Mouse (Mus musculus) liver, adult 2 months (tissue): ENCODE results near the gene Tmem52. TPM values are rescaled to one million over a fixed set of nuclear protein-coding genes. Genes with fewer than 3 reads are reported as not detected.

Experiments used
- DNase-seq: peaks from one replicate; pipeline ENCODE4 v3.0.0-alpha.2; 2011; ENCODE audit warnings: low read depth, low spot score; ENCODE audit errors: extremely low read depth
- H3K27ac ChIP-seq: fragments of 200-500 bp; replicated peaks from 2 replicates; pipeline ENCODE4 v1.5.1; 2012; ENCODE audit warnings: low read depth, mild to moderate bottlenecking, control low read depth, inconsistent platforms, low read length; ENCODE audit not compliant: insufficient read depth
- H3K27me3 ChIP-seq: fragments of 200-500 bp; 2 replicates; pipeline ENCODE4 v1.6.1; 2012; ENCODE audit warnings: mild to moderate bottlenecking, moderate library complexity, low read length, inconsistent platforms; ENCODE audit not compliant: control insufficient read depth, insufficient read depth
- H3K36me3 ChIP-seq: fragments of 200-500 bp; 2 replicates; pipeline ENCODE4 v1.6.1; 2012; ENCODE audit warnings: low read length, inconsistent platforms; ENCODE audit not compliant: control insufficient read depth, insufficient read depth
- H3K4me1 ChIP-seq: fragments of 200-500 bp; 2 replicates; pipeline ENCODE4 v1.6.1; 2011; ENCODE audit warnings: low read length; ENCODE audit not compliant: control insufficient read depth, insufficient read depth
- H3K4me3 ChIP-seq: fragments of 200-500 bp; 2 replicates; pipeline ENCODE4 v1.5.1; 2011; ENCODE audit warnings: low read depth, mild to moderate bottlenecking, control low read depth, low read length, moderate library complexity; ENCODE audit not compliant: insufficient read depth
- H3K79me2 ChIP-seq: fragments of 200-500 bp; 2 replicates; pipeline ENCODE4 v1.6.1; 2012; ENCODE audit warnings: inconsistent platforms, mild to moderate bottlenecking, low read length, moderate library complexity; ENCODE audit not compliant: control insufficient read depth, insufficient read depth
- H3K9ac ChIP-seq: fragments of 200-500 bp; 2 replicates; pipeline ENCODE4 v1.6.1; 2012; ENCODE audit warnings: low read depth, mild to moderate bottlenecking, control low read depth, inconsistent platforms, low read length
- CTCF ChIP-seq: fragments of 200-500 bp; IDR thresholded peaks from 2 replicates; pipeline ENCODE4 v1.5.1; 2011; ENCODE audit warnings: low read depth, low read length, control low read depth
- POLR2A ChIP-seq: fragments of 200-500 bp; IDR thresholded peaks from 2 replicates; pipeline ENCODE4 v1.6.1; 2011; ENCODE audit warnings: low read length, control low read depth; ENCODE audit not compliant: insufficient read depth; ENCODE audit errors: extremely low read depth
- WGBS: fragments of 180-500 bp; shearing (Covaris S2); methylation state at CpG from one replicate; pipeline ENCODE4 v1.1.7; 2018; 5-methylcytosine and 5-hydroxymethylcytosine counted together
- polyA plus RNA-seq: library from polyadenylated mRNA; depleted of rRNA; stranded (reverse); fragments of >200 nt; gene quantifications from 2 replicates; pipeline ENCODE4 v1.2.3, GENCODE M21; 2012
- total RNA-seq: library from RNA; depleted of rRNA; stranded (reverse); fragments of >200 nt; gene quantifications from 2 replicates; pipeline ENCODE4 v1.2.3, GENCODE M21; 2014

Tmem52 gene
- total and polyA plus RNA-seq, 2 experiments, result not detected

- no peaks in the 10 kb centered on the region for H3K27me3 ChIP-seq
- H3K27ac ChIP-seq, result peak overlapping the region; percentile 56
- under 1% methylated on average over 54 of the region's 54 CpGs for WGBS
Measured at GRCm38 (mm10) chr4:155491529-155492130, 22.7 kb downstream of the Tmem52 start.

GRCm38 (mm10) chr4:155492131-155492633, 23.3 kb downstream of the Tmem52 start:
- Histone ChIP-seq H3K4me3 (peak overlapping the region; percentile 69), H3K9ac (peak overlapping the region; percentile 93), H3K79me2 (peaks cover 30% of the 10 kb centered on the region), H3K27ac (peak overlapping the region; percentile 56), H3K4me1 (peaks cover 12% of the 10 kb centered on the region), H3K36me3 (no peaks in the 10 kb centered on the region), H3K27me3 (no peaks in the 10 kb centered on the region)
- peak; percentile 22 for DNase-seq
- under 1% methylated on average over 51 of the region's 51 CpGs for WGBS
- TF ChIP-seq CTCF (no peak), POLR2A (no peak)

More at GRCm38 (mm10) chr4:155491529-155492130, 22.7 kb downstream of the Tmem52 start:
- Histone ChIP-seq H3K36me3 (no peaks in the 10 kb centered on the region), H3K9ac (peak overlapping the region; percentile 93), H3K79me2 (peaks cover 30% of the 10 kb centered on the region), H3K4me1 (peaks cover 12% of the 10 kb centered on the region), H3K4me3 (peak overlapping the region; percentile 69)
- DNase-seq, result no peak
- TF ChIP-seq CTCF (no peak), POLR2A (no peak)

- no peaks in the 10 kb centered on the region for H3K36me3 ChIP-seq
- no peak overlapping the region for H3K4me3 ChIP-seq
- 62% methylated on average over 4 of the region's 4 CpGs for WGBS
- DNase-seq, result no peak
- no peak for TF ChIP-seq CTCF
- H3K27me3 ChIP-seq, result no peaks in the 10 kb centered on the region
- peaks cover 41% of the 10 kb centered on the region for H3K79me2 ChIP-seq
- H3K4me1 ChIP-seq, result peaks cover 7% of the 10 kb centered on the region
- H3K9ac ChIP-seq, result no peak overlapping the region
- H3K27ac ChIP-seq, result no peak overlapping the region
Measured at GRCm38 (mm10) chr4:155494891-155495290, 26.0 kb downstream of the Tmem52 start.

GRCm38 (mm10) chr4:155497963-155498362, 29.0 kb downstream of the Tmem52 start:
- Histone ChIP-seq H3K4me3 (no peak overlapping the region), H3K9ac (no peak overlapping the region), H3K79me2 (peaks cover 44% of the 10 kb centered on the region), H3K27ac (no peak overlapping the region), H3K4me1 (peaks cover 5% of the 10 kb centered on the region; the same call in 1 of the 2 replicates), H3K27me3 (no peaks in the 10 kb centered on the region), H3K36me3 (no peaks in the 10 kb centered on the region)
- TF ChIP-seq CTCF, result no peak
- no peak for TF ChIP-seq POLR2A
- 64% methylated on average over 3 of the region's 3 CpGs for WGBS
- no peak for DNase-seq

GRCm38 (mm10) chr4:155501126-155501525, 32.2 kb downstream of the Tmem52 start:
- Histone ChIP-seq H3K4me3 (no peak overlapping the region), H3K9ac (no peak overlapping the region), H3K79me2 (peaks cover 59% of the 10 kb centered on the region), H3K27me3 (no peaks in the 10 kb centered on the region), H3K36me3 (no peaks in the 10 kb centered on the region), H3K4me1 (peaks cover 10% of the 10 kb centered on the region), H3K27ac (no peak overlapping the region)
- no peak for TF ChIP-seq POLR2A
- no peak for TF ChIP-seq CTCF
- no peak for DNase-seq
- 66% methylated on average over 2 of the region's 2 CpGs for WGBS

- no peak for TF ChIP-seq POLR2A
- TF ChIP-seq CTCF, result no peak
- Histone ChIP-seq H3K79me2 (peaks cover 61% of the 10 kb centered on the region), H3K27ac (no peak overlapping the region), H3K4me3 (no peak overlapping the region), H3K4me1 (peaks cover 10% of the 10 kb centered on the region), H3K27me3 (no peaks in the 10 kb centered on the region), H3K36me3 (no peaks in the 10 kb centered on the region), H3K9ac (no peak overlapping the region)
- 68% methylated on average over 8 of the region's 8 CpGs for WGBS
- DNase-seq, result no peak
Measured at GRCm38 (mm10) chr4:155505067-155505466, 36.2 kb downstream of the Tmem52 start.
